Mouse (Mus musculus) intestine, postnatal 0 days (tissue): ENCODE measurements at regions not wholly inside any gene's neighbourhood (a gene's known extent, or its start where the extent isn't known, plus 50 kb on each side); places are given as distances from the start of the nearest gene placed in this dataset.

Source experiments
- ATAC-seq: fragments of 200-750 bp; cut with Nextera tagmentation; 2 replicates; pipeline ENCODE4 v1.8.0; 2017; ENCODE audit warnings: mild to moderate bottlenecking, moderate TSS enrichment, moderate library complexity
- H3K27ac ChIP-seq: fragments of 300-500 bp; sonication (generic); 2 replicates; pipeline ENCODE4 v1.5.1; 2014; ENCODE audit warnings: mild to moderate bottlenecking, low read depth, low read length, moderate library complexity
- H3K27me3 ChIP-seq: fragments of 300-500 bp; sonication (generic); replicated peaks from 2 replicates; pipeline ENCODE4 v1.6.1; 2014; ENCODE audit warnings: low read length, mixed read lengths; ENCODE audit not compliant: control insufficient read depth, insufficient read depth
- H3K36me3 ChIP-seq: fragments of 300-500 bp; sonication (generic); 2 replicates; pipeline ENCODE4 v1.6.1; 2014; ENCODE audit warnings: mild to moderate bottlenecking, moderate library complexity; ENCODE audit not compliant: control insufficient read depth, insufficient read depth
- H3K4me1 ChIP-seq: fragments of 300-500 bp; sonication (generic); replicated peaks from 2 replicates; pipeline ENCODE4 v1.6.1; 2014; ENCODE audit warnings: antibody characterized with exemption, low read length, mixed read lengths; ENCODE audit not compliant: control insufficient read depth, insufficient read depth
- H3K4me2 ChIP-seq: fragments of 300-500 bp; sonication (generic); replicated peaks from 2 replicates; pipeline ENCODE4 v1.6.1; 2014; ENCODE audit warnings: low read depth, mild to moderate bottlenecking, moderate library complexity
- H3K4me3 ChIP-seq: fragments of 300-500 bp; sonication (generic); 2 replicates; pipeline ENCODE4 v1.5.1; 2014; ENCODE audit warnings: low read depth, low read length
- H3K9ac ChIP-seq: fragments of 300-500 bp; sonication (generic); 2 replicates; pipeline ENCODE4 v1.6.1; 2014; ENCODE audit warnings: mild to moderate bottlenecking, low read depth, low read length
- H3K9me3 ChIP-seq: fragments of 300-500 bp; sonication (generic); 2 replicates; pipeline ENCODE4 v1.6.1; 2016; ENCODE audit warnings: mixed run types; ENCODE audit not compliant: control insufficient read depth
- CTCF ChIP-seq: sonication (generic); IDR thresholded peaks from 2 replicates; pipeline ENCODE4 v1.5.1; 2016; ENCODE audit warnings: low read depth, mild to moderate bottlenecking, control low read depth, antibody characterized with exemption, moderate library complexity
- WGBS: fragments of 180-500 bp; shearing (Covaris S2); extraction: QIAGEN DNeasy Blood & Tissue Kit; methylation state at CpG from one replicate; pipeline ENCODE4 v1.1.7; 2014; 5-methylcytosine and 5-hydroxymethylcytosine counted together

- ATAC-seq: no peak
- no peaks in the 10 kb centered on the region for H3K9me3 ChIP-seq
- H3K4me1 ChIP-seq: no peaks in the 10 kb centered on the region
- H3K27ac ChIP-seq: no peak overlapping the region
- H3K9ac ChIP-seq: no peak overlapping the region
- H3K4me2 ChIP-seq: no peak overlapping the region
- H3K36me3 ChIP-seq: no peaks in the 10 kb centered on the region
- no peaks in the 10 kb centered on the region for H3K27me3 ChIP-seq
- H3K4me3 ChIP-seq: no peak overlapping the region
- WGBS: 75% methylated on average over 3 of the region's 3 CpGs
- no peak for TF ChIP-seq CTCF
These were observed 325.7 kb upstream of the Emcn start for GRCm38 (mm10) chr3:137015199-137015598.

GRCm38 (mm10) chr3:137019971-137020634 lies 320.8 kb upstream of the Emcn start:
- Histone ChIP-seq H3K4me3 (no peak overlapping the region), H3K9ac (no peak overlapping the region), H3K4me1 (no peaks in the 10 kb centered on the region), H3K27me3 (no peaks in the 10 kb centered on the region), H3K36me3 (no peaks in the 10 kb centered on the region), H3K4me2 (no peak overlapping the region), H3K9me3 (no peaks in the 10 kb centered on the region), H3K27ac (no peak overlapping the region)
- no peak for ATAC-seq
- TF ChIP-seq CTCF: no peak
- 67% methylated on average over 3 of the region's 3 CpGs for WGBS

GRCm38 (mm10) chr3:137029546-137029945 lies 311.3 kb upstream of the Emcn start:
- no peak for TF ChIP-seq CTCF
- WGBS: 84% methylated on average over 2 of the region's 2 CpGs
- H3K4me2 ChIP-seq: no peak overlapping the region
- H3K27ac ChIP-seq: no peak overlapping the region
- no peaks in the 10 kb centered on the region for H3K27me3 ChIP-seq
- H3K36me3 ChIP-seq: no peaks in the 10 kb centered on the region
- H3K4me3 ChIP-seq: no peak overlapping the region
- no peaks in the 10 kb centered on the region for H3K9me3 ChIP-seq
- ATAC-seq: no peak
- no peaks in the 10 kb centered on the region for H3K4me1 ChIP-seq
- no peak overlapping the region for H3K9ac ChIP-seq

DNA sequence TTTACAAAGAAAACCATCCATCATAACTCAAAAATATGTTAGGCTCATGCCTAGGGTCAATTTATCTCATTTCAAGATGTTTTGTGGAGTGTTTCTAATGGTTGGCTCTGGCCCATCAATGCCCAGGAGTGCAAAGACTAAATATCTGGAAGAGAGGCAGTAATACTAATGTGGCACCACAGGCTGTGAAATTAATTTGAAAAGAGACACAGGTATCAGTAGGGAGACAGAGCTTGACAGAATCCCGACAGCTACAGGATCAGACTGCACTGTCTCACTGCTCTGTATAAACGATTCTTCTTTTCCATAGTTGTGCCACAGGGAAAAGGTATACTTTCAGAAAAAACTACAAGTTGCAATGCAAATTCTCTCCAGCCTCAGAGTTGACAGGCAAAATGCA lies 308.1 kb upstream of the Emcn start:
- no peak for TF ChIP-seq CTCF
- H3K9ac ChIP-seq: no peak overlapping the region
- H3K4me1 ChIP-seq: no peaks in the 10 kb centered on the region
- H3K27me3 ChIP-seq: no peaks in the 10 kb centered on the region
- no peak overlapping the region for H3K4me2 ChIP-seq
- H3K36me3 ChIP-seq: no peaks in the 10 kb centered on the region
- no peak for ATAC-seq
- H3K9me3 ChIP-seq: no peaks in the 10 kb centered on the region
- no peak overlapping the region for H3K4me3 ChIP-seq
- WGBS: 78% methylated on average over 2 of the region's 2 CpGs
- no peak overlapping the region for H3K27ac ChIP-seq

DNA sequence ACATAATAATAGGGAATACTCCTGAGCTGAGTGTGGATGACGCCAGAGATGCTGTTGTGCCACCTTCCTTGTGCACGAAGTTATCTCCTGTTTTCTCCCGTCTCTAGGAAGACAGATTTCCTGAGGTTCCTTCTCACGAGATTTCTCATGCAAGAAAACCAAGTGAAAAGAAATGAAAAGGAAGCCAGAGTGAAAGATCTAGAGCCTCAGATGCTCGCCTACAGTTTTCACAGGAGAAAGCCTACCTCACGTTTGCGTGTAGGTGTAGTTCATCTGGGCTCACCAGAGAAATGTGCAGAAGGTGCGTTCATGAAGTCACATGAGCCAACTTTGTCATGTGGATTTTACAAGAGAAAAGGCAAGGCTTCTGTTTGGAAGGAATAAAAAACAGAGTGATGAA lies 301.2 kb upstream of the Emcn start:
- Histone ChIP-seq H3K27me3 (no peaks in the 10 kb centered on the region), H3K9me3 (no peaks in the 10 kb centered on the region), H3K27ac (no peak overlapping the region), H3K4me3 (no peak overlapping the region), H3K4me2 (no peak overlapping the region), H3K4me1 (no peaks in the 10 kb centered on the region), H3K9ac (no peak overlapping the region), H3K36me3 (no peaks in the 10 kb centered on the region)
- no peak for TF ChIP-seq CTCF
- no peak for ATAC-seq
- WGBS: 81% methylated on average over 8 of the region's 8 CpGs

DNA sequence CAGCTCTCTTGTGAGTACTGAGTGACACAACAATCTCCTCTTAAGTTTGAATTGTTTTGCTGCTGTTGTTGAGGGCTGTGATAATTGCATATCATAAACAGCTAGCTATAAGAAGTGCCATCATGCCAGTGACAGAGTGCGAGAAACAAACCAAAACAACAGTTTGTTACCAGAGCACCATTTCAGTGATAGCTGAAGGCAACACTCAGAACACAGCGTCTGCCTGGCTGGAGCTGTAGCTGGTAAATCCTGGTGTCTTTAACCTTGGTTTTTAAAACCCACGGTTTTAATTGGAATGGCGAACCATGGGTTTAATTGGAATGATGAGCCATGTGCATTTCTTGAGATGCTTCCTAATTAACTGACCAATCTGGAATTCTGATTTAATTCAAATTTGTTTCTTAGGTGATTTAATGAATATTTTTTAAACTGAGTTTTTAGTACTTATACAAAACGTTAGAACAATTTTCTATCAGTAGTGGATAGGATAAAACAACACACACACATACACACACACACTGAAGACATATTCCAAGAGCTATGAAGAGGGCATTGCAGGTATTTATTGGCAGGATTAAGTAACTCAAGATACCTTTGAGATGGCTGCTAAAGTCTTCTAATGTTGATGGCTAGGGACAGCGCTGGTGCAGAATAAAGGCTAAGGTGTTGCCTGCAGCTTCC lies 284.2 kb upstream of the Emcn start:
- H3K9me3 ChIP-seq: no peaks in the 10 kb centered on the region
- H3K4me1 ChIP-seq: no peaks in the 10 kb centered on the region
- no peak overlapping the region for H3K4me2 ChIP-seq
- ATAC-seq: no peak
- H3K9ac ChIP-seq: no peak overlapping the region
- H3K4me3 ChIP-seq: no peak overlapping the region
- WGBS: 77% methylated on average over 6 of the region's 6 CpGs
- no peaks in the 10 kb centered on the region for H3K27me3 ChIP-seq
- no peaks in the 10 kb centered on the region for H3K36me3 ChIP-seq
- no peak overlapping the region for H3K27ac ChIP-seq
- TF ChIP-seq CTCF: no peak
